Mouse (Mus musculus) heart, embryonic 12.5 days (tissue): ENCODE measurements at regions not wholly inside any gene's neighbourhood (a gene's known extent, or its start where the extent isn't known, plus 50 kb on each side); places are given as distances from the start of the nearest gene placed in this dataset.
"Not testable (repeated sequence)": the region's sequence is repeated elsewhere in the genome, so short reads cannot be mapped to it uniquely, and the experiment has no call there.

Source experiments
- ATAC-seq: fragments of 200-750 bp; cut with Nextera tagmentation; 2 replicates; pipeline ENCODE4 v1.8.0; 2017; ENCODE audit warnings: moderate TSS enrichment, moderate library complexity; ENCODE audit not compliant: insufficient number of reproducible peaks, low FRiP score
- H3K27ac ChIP-seq: fragments of 300-500 bp; sonication (generic); 2 replicates; pipeline ENCODE4 v1.5.1; 2016; ENCODE audit warnings: mild to moderate bottlenecking, moderate library complexity; ENCODE audit not compliant: poor library complexity, severe bottlenecking
- H3K27me3 ChIP-seq: fragments of 300-500 bp; sonication (generic); replicated peaks from 2 replicates; pipeline ENCODE4 v1.6.1; 2016; ENCODE audit warnings: mild to moderate bottlenecking, moderate library complexity
- H3K36me3 ChIP-seq: fragments of 300-500 bp; sonication (generic); 2 replicates; pipeline ENCODE4 v1.6.1; 2016; ENCODE audit warnings: mild to moderate bottlenecking, moderate library complexity
- H3K4me1 ChIP-seq: fragments of 300-500 bp; sonication (generic); replicated peaks from 2 replicates; pipeline ENCODE4 v1.6.1; 2016; ENCODE audit warnings: mild to moderate bottlenecking
- H3K4me2 ChIP-seq: fragments of 300-500 bp; sonication (generic); 2 replicates; pipeline ENCODE4 v1.6.1; 2016; ENCODE audit warnings: mild to moderate bottlenecking, moderate library complexity
- H3K4me3 ChIP-seq: fragments of 300-500 bp; sonication (generic); 2 replicates; pipeline ENCODE4 v1.5.1; 2016; ENCODE audit warnings: mild to moderate bottlenecking
- H3K9ac ChIP-seq: fragments of 300-500 bp; sonication (generic); 2 replicates; pipeline ENCODE4 v1.6.1; 2016; ENCODE audit warnings: mild to moderate bottlenecking, moderate library complexity
- H3K9me3 ChIP-seq: fragments of 300-500 bp; sonication (generic); replicated peaks from 2 replicates; pipeline ENCODE4 v1.6.1; 2016; ENCODE audit warnings: mild to moderate bottlenecking, moderate library complexity
- WGBS: fragments of 180-500 bp; shearing (Covaris S2); methylation state at CpG from one replicate; pipeline ENCODE4 v1.1.7; 2016; 5-methylcytosine and 5-hydroxymethylcytosine counted together

DNA sequence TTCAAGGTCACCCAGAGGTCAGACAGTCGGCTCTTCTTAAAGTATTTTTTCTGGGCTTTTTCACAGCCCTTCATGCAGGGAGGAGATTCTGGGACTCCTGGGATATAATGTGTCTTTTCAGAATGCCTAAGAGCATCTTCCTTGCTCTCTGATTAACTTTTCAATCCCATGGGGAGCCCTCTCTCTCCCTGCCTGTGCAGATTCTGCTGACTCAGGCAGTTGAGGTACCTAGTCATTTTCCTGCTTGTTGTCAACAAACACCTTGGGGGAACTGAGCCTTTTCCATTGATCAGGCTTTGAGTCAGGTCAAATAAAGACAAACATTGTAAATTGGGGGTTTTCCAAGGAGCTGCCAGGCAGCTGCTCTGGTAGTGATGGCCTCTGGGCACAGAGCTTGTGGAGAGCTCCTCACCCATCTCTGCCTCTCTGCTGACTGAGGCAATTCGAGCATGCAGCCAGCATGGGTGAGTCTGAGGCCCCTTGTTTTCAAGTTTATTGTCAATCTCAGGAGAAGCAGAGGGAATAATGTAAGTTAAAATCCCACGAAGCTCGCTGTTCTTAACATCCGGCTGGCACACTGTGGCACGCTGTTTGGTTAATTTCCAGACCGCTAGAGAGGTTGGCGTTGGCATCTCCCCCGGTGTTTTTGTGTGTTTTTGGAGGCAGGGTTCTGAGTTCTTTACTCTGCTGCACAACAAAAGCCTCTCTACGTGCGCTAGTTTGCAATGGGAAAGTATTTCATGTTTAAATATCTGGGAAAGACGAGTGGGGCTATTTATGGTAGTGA, 159.8 kb upstream of the Trpc7 start:
- H3K27me3 ChIP-seq: no peaks in the 10 kb centered on the region
- WGBS: 82% methylated on average over 12 of the region's 12 CpGs
- H3K9me3 ChIP-seq: no peaks in the 10 kb centered on the region
- no peak overlapping the region for H3K4me3 ChIP-seq
- no peak overlapping the region for H3K9ac ChIP-seq
- H3K4me1 ChIP-seq: no peaks in the 10 kb centered on the region
- H3K27ac ChIP-seq: no peak overlapping the region
- no peak for ATAC-seq
- no peak overlapping the region for H3K4me2 ChIP-seq
- no peaks in the 10 kb centered on the region for H3K36me3 ChIP-seq

DNA sequence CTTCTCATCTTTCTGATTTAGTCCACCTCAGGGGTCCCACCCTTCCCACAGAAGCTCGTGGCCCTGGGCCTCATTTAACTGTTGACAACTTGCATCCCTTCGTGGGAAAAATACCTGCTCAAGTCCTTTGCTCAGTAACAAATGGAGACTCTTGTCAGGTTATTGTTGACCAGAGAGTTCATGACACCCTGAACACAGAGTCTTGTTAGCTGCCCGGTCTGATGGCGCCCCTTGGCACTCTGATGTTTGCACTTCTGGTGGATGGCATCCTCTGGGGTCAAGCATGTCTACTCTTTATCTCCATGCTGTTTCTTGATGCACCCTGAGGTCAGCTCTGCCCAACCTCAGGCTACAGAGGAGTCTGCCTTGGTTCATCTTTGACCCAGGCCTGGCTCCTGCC, 157.6 kb upstream of the Trpc7 start:
- WGBS: 65% methylated on average over 4 of the region's 4 CpGs
- ATAC-seq: no peak
- Histone ChIP-seq H3K4me3 (no peak overlapping the region), H3K4me2 (no peak overlapping the region), H3K27me3 (no peaks in the 10 kb centered on the region), H3K9ac (no peak overlapping the region), H3K4me1 (no peaks in the 10 kb centered on the region), H3K36me3 (no peaks in the 10 kb centered on the region), H3K9me3 (no peaks in the 10 kb centered on the region), H3K27ac (no peak overlapping the region)

DNA sequence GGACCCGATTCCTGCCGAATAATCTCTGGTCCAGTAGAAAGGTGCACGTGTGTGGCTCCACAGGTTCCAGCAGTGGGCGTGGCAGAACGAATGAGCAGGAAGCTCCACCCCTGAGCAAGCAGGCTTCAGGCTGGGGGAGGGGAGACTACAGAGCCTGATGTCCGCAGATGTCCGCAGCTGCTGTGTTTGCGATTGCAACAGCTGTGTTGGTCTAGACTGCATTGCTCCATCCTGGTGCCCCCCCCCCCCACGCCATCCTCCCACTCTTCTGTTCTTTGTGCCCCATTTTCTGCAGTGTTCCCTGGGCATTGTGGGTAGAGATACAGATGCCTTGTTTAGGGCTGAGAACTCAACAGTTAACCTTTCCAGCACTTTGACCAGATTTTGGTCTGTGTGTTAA, 150.3 kb upstream of the Trpc7 start:
- H3K27me3 ChIP-seq, H3K4me3 ChIP-seq, H3K9me3 ChIP-seq, H3K27ac ChIP-seq, H3K36me3 ChIP-seq, ATAC-seq, H3K4me1 ChIP-seq, H3K9ac ChIP-seq: not testable (repeated sequence)
- WGBS: 33% methylated on average over 9 of the region's 9 CpGs
- peak overlapping the region; percentile 24; the same call in 1 of the 2 replicates for H3K4me2 ChIP-seq

GRCm38 (mm10) chr13:57044455-57044854, 148.7 kb upstream of the Trpc7 start:
- H3K36me3 ChIP-seq: no peaks in the 10 kb centered on the region
- no peak overlapping the region for H3K9ac ChIP-seq
- no peaks in the 10 kb centered on the region for H3K9me3 ChIP-seq
- ATAC-seq: no peak
- H3K27me3 ChIP-seq: no peaks in the 10 kb centered on the region
- H3K27ac ChIP-seq: no peak overlapping the region
- H3K4me1 ChIP-seq: no peaks in the 10 kb centered on the region; the same call in 1 of the 2 replicates
- H3K4me3 ChIP-seq: no peak overlapping the region
- no peak overlapping the region for H3K4me2 ChIP-seq
- 88% methylated on average over 8 of the region's 8 CpGs for WGBS

DNA sequence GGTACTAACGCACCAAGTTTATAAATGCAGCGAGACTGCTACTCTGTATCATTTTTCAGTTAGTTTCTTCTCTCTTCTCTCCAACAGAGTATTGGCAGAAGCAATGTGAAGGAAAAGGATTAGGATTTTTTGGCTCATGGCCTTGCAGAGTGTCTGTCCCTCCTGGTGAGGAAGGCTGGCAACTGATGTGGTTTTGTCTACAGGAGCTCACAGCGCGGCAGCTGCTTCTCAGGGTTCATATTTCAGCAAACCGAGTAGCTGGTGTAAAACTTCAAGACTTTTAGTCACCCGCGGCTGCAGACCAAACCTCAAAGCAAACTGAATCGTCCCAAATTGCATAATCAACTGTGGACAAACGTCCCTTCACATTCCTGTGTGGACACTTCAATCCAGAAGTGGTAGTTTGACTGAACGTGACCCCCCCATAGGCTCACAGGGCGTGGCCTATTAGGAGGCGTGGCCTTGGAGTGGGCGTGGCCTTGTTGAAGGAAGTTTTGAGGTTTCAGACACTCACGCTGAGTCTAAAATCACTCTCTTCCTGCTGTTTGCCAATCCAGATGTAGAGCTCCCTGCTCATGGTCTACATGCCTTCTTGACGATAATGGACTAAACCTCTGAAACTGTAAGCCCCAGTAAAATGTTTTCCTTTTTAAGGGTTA, 147.7 kb upstream of the Trpc7 start:
- no peaks in the 10 kb centered on the region for H3K27me3 ChIP-seq
- no peak overlapping the region for H3K9ac ChIP-seq
- H3K36me3 ChIP-seq: no peaks in the 10 kb centered on the region
- no peak overlapping the region for H3K4me2 ChIP-seq
- 78% methylated on average over 15 of the region's 15 CpGs for WGBS
- H3K4me3 ChIP-seq: no peak overlapping the region
- H3K9me3 ChIP-seq: no peaks in the 10 kb centered on the region
- ATAC-seq: no peak
- H3K4me1 ChIP-seq: no peaks in the 10 kb centered on the region; the same call in 1 of the 2 replicates
- no peak overlapping the region for H3K27ac ChIP-seq

GRCm38 (mm10) chr13:57042514-57042913, 146.7 kb upstream of the Trpc7 start:
- no peaks in the 10 kb centered on the region for H3K9me3 ChIP-seq
- H3K27me3 ChIP-seq: no peaks in the 10 kb centered on the region
- no peak overlapping the region for H3K4me3 ChIP-seq
- H3K4me2 ChIP-seq: no peak overlapping the region
- H3K36me3 ChIP-seq: no peaks in the 10 kb centered on the region
- H3K9ac ChIP-seq: no peak overlapping the region
- no peaks in the 10 kb centered on the region; the same call in 1 of the 2 replicates for H3K4me1 ChIP-seq
- 59% methylated on average over 5 of the region's 5 CpGs for WGBS
- H3K27ac ChIP-seq: no peak overlapping the region
- no peak for ATAC-seq

GRCm38 (mm10) chr13:57032871-57033270, 137.1 kb upstream of the Trpc7 start:
- no peaks in the 10 kb centered on the region for H3K27me3 ChIP-seq
- H3K9ac ChIP-seq: no peak overlapping the region
- H3K4me1 ChIP-seq: no peaks in the 10 kb centered on the region
- 75% methylated on average over 4 of the region's 4 CpGs for WGBS
- no peaks in the 10 kb centered on the region for H3K9me3 ChIP-seq
- no peak overlapping the region for H3K27ac ChIP-seq
- no peak overlapping the region for H3K4me3 ChIP-seq
- H3K36me3 ChIP-seq: no peaks in the 10 kb centered on the region
- ATAC-seq: no peak
- no peak overlapping the region for H3K4me2 ChIP-seq

DNA sequence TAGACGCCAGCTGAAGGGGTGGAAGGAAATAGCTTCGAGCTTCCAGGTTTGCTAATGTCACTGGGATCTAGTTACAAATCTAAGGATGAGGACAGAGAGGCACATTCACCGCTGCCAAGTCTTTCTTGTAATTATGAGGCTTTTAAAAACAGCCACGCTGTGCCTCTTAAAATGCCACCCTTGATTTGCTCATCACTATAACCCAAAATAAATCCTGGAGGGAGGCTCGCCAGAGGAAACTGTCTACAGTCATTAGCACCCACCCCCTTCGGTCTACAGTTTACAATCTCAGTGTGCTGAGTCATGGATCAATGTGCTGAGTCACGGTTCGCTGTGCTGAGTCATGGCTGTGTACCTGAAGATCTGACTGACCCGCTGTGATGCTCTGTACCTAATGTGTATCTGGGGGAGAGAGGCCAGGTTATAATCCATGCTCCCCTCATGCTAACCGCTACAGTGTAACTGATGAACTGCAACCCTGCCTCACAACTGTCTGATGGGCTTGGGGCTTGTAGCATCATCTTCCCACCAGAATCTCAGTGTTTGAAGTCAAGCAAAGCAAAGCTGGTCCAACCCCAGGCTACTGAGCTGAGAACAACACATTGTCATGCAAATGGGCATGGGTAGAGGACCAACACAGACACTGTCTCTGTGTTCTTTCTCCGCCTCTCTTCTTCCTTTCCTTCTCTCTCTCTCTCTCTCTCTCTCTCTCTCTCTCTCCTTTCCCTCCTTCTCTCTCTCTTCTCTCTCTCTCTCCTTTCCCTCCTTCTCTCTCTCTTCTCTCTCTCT, 122.0 kb upstream of the Trpc7 start:
- H3K9me3 ChIP-seq: no peaks in the 10 kb centered on the region
- 67% methylated on average over 11 of the region's 11 CpGs for WGBS
- no peak for ATAC-seq
- no peak overlapping the region for H3K4me2 ChIP-seq
- H3K27me3 ChIP-seq: no peaks in the 10 kb centered on the region
- no peaks in the 10 kb centered on the region for H3K36me3 ChIP-seq
- no peak overlapping the region for H3K9ac ChIP-seq
- H3K27ac ChIP-seq: no peak overlapping the region
- H3K4me1 ChIP-seq: no peaks in the 10 kb centered on the region
- H3K4me3 ChIP-seq: no peak overlapping the region

- no peaks in the 10 kb centered on the region for H3K4me1 ChIP-seq
- H3K4me2 ChIP-seq: no peak overlapping the region
- H3K9me3 ChIP-seq: no peaks in the 10 kb centered on the region
- no peaks in the 10 kb centered on the region for H3K27me3 ChIP-seq
- no peak overlapping the region for H3K4me3 ChIP-seq
- H3K9ac ChIP-seq: no peak overlapping the region
- no peak for ATAC-seq
- no peak overlapping the region for H3K27ac ChIP-seq
- 48% methylated on average over 13 of the region's 13 CpGs for WGBS
- no peaks in the 10 kb centered on the region for H3K36me3 ChIP-seq
These were observed 120.9 kb upstream of the Trpc7 start for GRCm38 (mm10) chr13:57016465-57017272.

DNA sequence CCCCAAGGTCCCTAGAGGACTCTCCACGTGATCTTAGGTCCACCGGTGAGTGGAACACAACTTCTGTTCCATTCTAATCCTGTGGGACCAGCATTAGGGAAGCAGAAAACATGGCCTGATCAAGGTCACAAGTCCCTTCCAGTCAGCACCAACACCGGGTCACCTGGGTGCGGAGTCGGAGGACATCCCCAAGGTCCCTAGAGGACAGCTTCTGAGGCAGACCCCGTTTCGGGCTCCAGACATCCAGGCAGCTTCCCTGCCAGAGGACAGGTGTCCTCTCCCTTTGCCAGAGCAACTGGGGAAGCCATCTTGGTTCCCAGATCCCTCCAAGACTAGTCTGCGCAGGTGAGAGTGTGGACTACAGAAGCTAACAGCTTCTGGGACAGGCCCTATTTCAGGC, 111.4 kb upstream of the Trpc7 start:
- not testable (repeated sequence) for H3K27ac ChIP-seq, H3K4me2 ChIP-seq, H3K4me1 ChIP-seq, ATAC-seq, H3K9me3 ChIP-seq, H3K27me3 ChIP-seq, H3K4me3 ChIP-seq, H3K9ac ChIP-seq, H3K36me3 ChIP-seq
- 82% methylated on average over 8 of the region's 8 CpGs for WGBS
